Comparison of ENCODE assay signal across 27 mouse cellular contexts in genomic region chr4:125592663-125593062, GRCm38 (mm10).
"Had no signal": no experiment of that assay in that cellular context is flagged by ENCODE, and none has a peak within 500 bp of the region (broad histone marks: within the 10 kb centered on the region; RNA-seq: fewer than 3 reads in every experiment).

No protein-coding gene starts in this region.

- H3K36me3 ChIP-seq: embryonic facial prominence, embryonic 10.5 days; embryonic facial prominence, embryonic 12.5 days; embryonic facial prominence, embryonic 13.5 days; embryonic facial prominence, embryonic 15.5 days; forebrain, embryonic 10.5 days; forebrain, embryonic 12.5 days; forebrain, embryonic 15.5 days had no signal

- H3K9me3 ChIP-seq: embryonic facial prominence, embryonic 10.5 days; embryonic facial prominence, embryonic 12.5 days; embryonic facial prominence, embryonic 13.5 days; embryonic facial prominence, embryonic 15.5 days; forebrain, embryonic 10.5 days; forebrain, embryonic 12.5 days; forebrain, embryonic 13.5 days; forebrain, embryonic 15.5 days had no signal

- H3K4me2 ChIP-seq: embryonic facial prominence, embryonic 12.5 days; embryonic facial prominence, embryonic 13.5 days; embryonic facial prominence, embryonic 15.5 days; forebrain, embryonic 12.5 days; forebrain, embryonic 13.5 days; forebrain, embryonic 15.5 days had no signal

- H3K4me3 ChIP-seq: embryonic facial prominence, embryonic 10.5 days; embryonic facial prominence, embryonic 12.5 days; embryonic facial prominence, embryonic 13.5 days; embryonic facial prominence, embryonic 15.5 days; erythroblast, embryonic 14.5 days; forebrain, embryonic 10.5 days; forebrain, embryonic 12.5 days; forebrain, embryonic 13.5 days; forebrain, embryonic 15.5 days; gastrocnemius, adult 2 months; heart, adult 2 months had no signal

- H3K27ac ChIP-seq: embryonic facial prominence, embryonic 10.5 days; embryonic facial prominence, embryonic 12.5 days; embryonic facial prominence, embryonic 13.5 days; embryonic facial prominence, embryonic 15.5 days; forebrain, embryonic 10.5 days; forebrain, embryonic 12.5 days; forebrain, embryonic 13.5 days; forebrain, embryonic 15.5 days; gastrocnemius, adult 2 months; heart, adult 2 months had no signal

- H3K9ac ChIP-seq: embryonic facial prominence, embryonic 12.5 days; embryonic facial prominence, embryonic 15.5 days; forebrain, embryonic 12.5 days; forebrain, embryonic 13.5 days; forebrain, embryonic 15.5 days; forebrain, postnatal 0 days had no signal

- ATAC-seq: forebrain, embryonic 13.5 days; forebrain, embryonic 14.5 days; forebrain, embryonic 15.5 days; forebrain, embryonic 16.5 days; forebrain, postnatal 0 days had no signal

- DNase-seq: cerebellum, adult 8-10 months; cerebellum, adult 9-10 months; cerebellum, adult 9-11 months; cerebellum, postnatal 10 days; cerebellum, postnatal 14 days; cerebellum, postnatal 25 days; cerebellum, postnatal 36 days; embryo, embryonic 11 days; forebrain, postnatal 0 days; gastrocnemius, adult 2 months; gastrocnemius, postnatal 10 days; gastrocnemius, postnatal 14 days; gastrocnemius, postnatal 25 days; gastrocnemius, postnatal 36 days; heart, adult 18-20 months; heart, adult 2 months had no signal
